Mouse (Mus musculus): ENCODE measurements at regions not wholly inside any gene's neighbourhood (a gene's known extent, or its start where the extent isn't known, plus 50 kb on each side); places are given as distances from the start of the nearest gene placed in this dataset.
"Not testable (repeated sequence)": the region's sequence is repeated elsewhere in the genome, so short reads cannot be mapped to it uniquely, and the experiment has no call there.

- Histone ChIP-seq H3K4me1 (ENCODE audit: insufficient read depth, low read length) (no peaks in the 10 kb centered on the region), H3K36me3 (ENCODE audit: insufficient read depth, low read length) (no peaks in the 10 kb centered on the region), H3K4me3 (ENCODE audit: low read depth, low read length) (no peak overlapping the region), H3K9ac (replicated peaks; ENCODE audit: low read length, poor library complexity, severe bottlenecking) (no peak overlapping the region), H3K27me3 (ENCODE audit: insufficient read depth, low read length) (no peaks in the 10 kb centered on the region), H3K4me2 (ENCODE audit: low read depth, low read length, poor library complexity, severe bottlenecking) (no peak overlapping the region), H3K9me3 (ENCODE audit: low read length) (no peaks in the 10 kb centered on the region), H3K27ac (ENCODE audit: low read depth, low read length) (no peak overlapping the region)
- TF ChIP-seq CTCF (IDR thresholded peaks at IDR 0.05) = no peak
- ATAC-seq (ENCODE audit: low FRiP score) = no peak
- WGBS = 93% methylated on average over 3 of the region's 3 CpGs
- no peak for DNase-seq (ENCODE audit: low spot score)
Measured at GRCm38 (mm10) chr8:34284576-34284975, 173.0 kb upstream of the Gm10131 start.

- no peak for DNase-seq (ENCODE audit: low spot score)
- no peak for TF ChIP-seq CTCF (IDR thresholded peaks at IDR 0.05)
- Histone ChIP-seq H3K36me3 (ENCODE audit: insufficient read depth, low read length) (no peaks in the 10 kb centered on the region), H3K4me3 (ENCODE audit: low read depth, low read length) (peak overlapping the region; percentile 8; the same call in 1 of the 2 replicates), H3K4me1 (ENCODE audit: insufficient read depth, low read length) (no peaks in the 10 kb centered on the region), H3K9ac (replicated peaks; ENCODE audit: low read length, poor library complexity, severe bottlenecking) (no peak overlapping the region), H3K27me3 (ENCODE audit: insufficient read depth, low read length) (no peaks in the 10 kb centered on the region), H3K9me3 (ENCODE audit: low read length) (no peaks in the 10 kb centered on the region), H3K27ac (ENCODE audit: low read depth, low read length) (no peak overlapping the region), H3K4me2 (ENCODE audit: low read depth, low read length, poor library complexity, severe bottlenecking) (peak overlapping the region; percentile 23)
- ATAC-seq (ENCODE audit: low FRiP score) = no peak
- WGBS = 29% methylated on average over 11 of the region's 11 CpGs
Measured at GRCm38 (mm10) chr8:34280433-34280832, 168.9 kb upstream of the Gm10131 start.

GRCm38 (mm10) chr8:34275977-34276660 is 164.6 kb upstream of the Gm10131 start:
- WGBS = 75% methylated on average over 7 of the region's 7 CpGs
- no peaks in the 10 kb centered on the region for H3K4me1 ChIP-seq (ENCODE audit: insufficient read depth, low read length)
- H3K27me3 ChIP-seq (ENCODE audit: insufficient read depth, low read length) = no peaks in the 10 kb centered on the region
- H3K27ac ChIP-seq (ENCODE audit: low read depth, low read length) = no peak overlapping the region
- H3K4me3 ChIP-seq (ENCODE audit: low read depth, low read length) = no peak overlapping the region
- no peak overlapping the region for H3K9ac ChIP-seq (replicated peaks; ENCODE audit: low read length, poor library complexity, severe bottlenecking)
- no peak for TF ChIP-seq CTCF (IDR thresholded peaks at IDR 0.05)
- ATAC-seq (ENCODE audit: low FRiP score) = no peak
- no peaks in the 10 kb centered on the region for H3K9me3 ChIP-seq (ENCODE audit: low read length)
- H3K4me2 ChIP-seq (ENCODE audit: low read depth, low read length, poor library complexity, severe bottlenecking) = no peak overlapping the region
- no peaks in the 10 kb centered on the region for H3K36me3 ChIP-seq (ENCODE audit: insufficient read depth, low read length)
- DNase-seq (ENCODE audit: low spot score) = no peak

- H3K4me3 ChIP-seq (ENCODE audit: low read depth, low read length); ATAC-seq (ENCODE audit: low FRiP score); H3K27me3 ChIP-seq (ENCODE audit: insufficient read depth, low read length); H3K4me1 ChIP-seq (ENCODE audit: insufficient read depth, low read length); H3K4me2 ChIP-seq (ENCODE audit: low read depth, low read length, poor library complexity, severe bottlenecking); H3K9me3 ChIP-seq (ENCODE audit: low read length); H3K9ac ChIP-seq (replicated peaks; ENCODE audit: low read length, poor library complexity, severe bottlenecking); H3K36me3 ChIP-seq (ENCODE audit: insufficient read depth, low read length); DNase-seq (ENCODE audit: low spot score); H3K27ac ChIP-seq (ENCODE audit: low read depth, low read length): not testable (repeated sequence)
- WGBS = 88% methylated on average over 2 of the region's 2 CpGs
Measured at GRCm38 (mm10) chr8:34274796-34275195, 163.3 kb upstream of the Gm10131 start.

- H3K4me1 ChIP-seq (ENCODE audit: insufficient read depth, low read length) = no peaks in the 10 kb centered on the region
- TF ChIP-seq CTCF (IDR thresholded peaks at IDR 0.05) = no peak
- ATAC-seq (ENCODE audit: low FRiP score) (no peak), DNase-seq (ENCODE audit: low spot score) (no peak)
- H3K9me3 ChIP-seq (ENCODE audit: low read length) = no peaks in the 10 kb centered on the region
- H3K4me3 ChIP-seq (ENCODE audit: low read depth, low read length) = no peak overlapping the region
- no peaks in the 10 kb centered on the region for H3K27me3 ChIP-seq (ENCODE audit: insufficient read depth, low read length)
- H3K27ac ChIP-seq (ENCODE audit: low read depth, low read length) = no peak overlapping the region
- no peak overlapping the region for H3K4me2 ChIP-seq (ENCODE audit: low read depth, low read length, poor library complexity, severe bottlenecking)
- no peaks in the 10 kb centered on the region for H3K36me3 ChIP-seq (ENCODE audit: insufficient read depth, low read length)
- WGBS = 83% methylated on average over 6 of the region's 6 CpGs
- no peak overlapping the region for H3K9ac ChIP-seq (replicated peaks; ENCODE audit: low read length, poor library complexity, severe bottlenecking)
Measured at GRCm38 (mm10) chr8:34274171-34274570, 162.6 kb upstream of the Gm10131 start.

GRCm38 (mm10) chr8:34269848-34270247 is 158.3 kb upstream of the Gm10131 start:
- H3K9ac ChIP-seq (replicated peaks; ENCODE audit: low read length, poor library complexity, severe bottlenecking) = no peak overlapping the region
- H3K4me2 ChIP-seq (ENCODE audit: low read depth, low read length, poor library complexity, severe bottlenecking) = no peak overlapping the region
- DNase-seq (ENCODE audit: low spot score) (no peak), ATAC-seq (ENCODE audit: low FRiP score) (no peak)
- WGBS = 79% methylated on average over 6 of the region's 6 CpGs
- no peaks in the 10 kb centered on the region for H3K9me3 ChIP-seq (ENCODE audit: low read length)
- no peaks in the 10 kb centered on the region for H3K4me1 ChIP-seq (ENCODE audit: insufficient read depth, low read length)
- no peak overlapping the region for H3K4me3 ChIP-seq (ENCODE audit: low read depth, low read length)
- no peaks in the 10 kb centered on the region for H3K36me3 ChIP-seq (ENCODE audit: insufficient read depth, low read length)
- no peak for TF ChIP-seq CTCF (IDR thresholded peaks at IDR 0.05)
- no peaks in the 10 kb centered on the region for H3K27me3 ChIP-seq (ENCODE audit: insufficient read depth, low read length)
- no peak overlapping the region for H3K27ac ChIP-seq (ENCODE audit: low read depth, low read length)
